8 mouse cellular contexts compared by ENCODE assay signal in the genomic region with DNA sequence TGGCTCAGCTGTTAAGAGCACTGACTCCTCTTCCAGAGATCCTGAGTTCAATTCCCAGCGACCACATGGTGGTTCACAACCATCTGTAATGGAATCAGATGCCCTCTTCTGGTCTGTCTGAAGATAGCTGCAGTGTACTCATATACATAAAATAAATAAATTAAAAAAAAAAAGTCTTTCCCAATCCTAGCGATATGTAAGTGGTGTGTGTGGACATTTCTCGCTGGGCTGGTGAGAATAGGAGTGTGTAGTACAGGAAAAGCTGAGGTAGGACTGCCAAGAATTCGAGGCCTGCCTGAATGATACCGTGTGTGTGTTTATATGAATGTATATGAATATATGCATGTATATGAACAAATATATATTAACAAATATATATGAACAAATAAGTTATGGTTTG. TPM values are rescaled to one million over a fixed set of nuclear protein-coding genes. Genes with fewer than 3 reads are reported as not detected.
A peak's percentile ranks its signal among the peaks of the same experiment; 100 is the strongest.
DNase-seq lines count a peak whose midpoint lies in the region; ATAC-seq and TF ChIP-seq lines count a peak whose summit lies in the region.

No protein-coding gene starts in this region.

- H3K27me3 ChIP-seq in kidney, embryonic 16.5 days (ENCODE audit: insufficient read depth, low read length) = no peaks in the 10 kb centered on the region
- no peaks in the 10 kb centered on the region for H3K27me3 ChIP-seq in embryonic facial prominence, embryonic 13.5 days
- no peaks in the 10 kb centered on the region for H3K27me3 ChIP-seq in hindbrain, postnatal 0 days (ENCODE audit: insufficient read depth, low read length)
- H3K27me3 ChIP-seq in neural tube, embryonic 12.5 days (replicated peaks) = no peaks in the 10 kb centered on the region

- H3K9me3 ChIP-seq in kidney, embryonic 16.5 days (ENCODE audit: low read length) = no peaks in the 10 kb centered on the region
- no peaks in the 10 kb centered on the region for H3K9me3 ChIP-seq in embryonic facial prominence, embryonic 13.5 days
- no peaks in the 10 kb centered on the region for H3K9me3 ChIP-seq in hindbrain, postnatal 0 days (ENCODE audit: low read length)
- H3K9me3 ChIP-seq in neural tube, embryonic 12.5 days = no peaks in the 10 kb centered on the region

- intact Hi-C loops in gastrocnemius, postnatal 36 days (cut with DNase I) = no loop called here

- H3K27ac ChIP-seq in kidney, embryonic 16.5 days (ENCODE audit: low read length) = no peak overlapping the region
- no peak overlapping the region for H3K27ac ChIP-seq in embryonic facial prominence, embryonic 13.5 days
- no peak overlapping the region for H3K27ac ChIP-seq in hindbrain, postnatal 0 days
- H3K27ac ChIP-seq in neural tube, embryonic 12.5 days = no peak overlapping the region

- H3K4me2 ChIP-seq in kidney, embryonic 16.5 days (replicated peaks; ENCODE audit: low read depth, low read length) = peak overlapping the region; percentile 80
- H3K4me2 ChIP-seq in embryonic facial prominence, embryonic 13.5 days = peak overlapping the region; percentile 67
- H3K4me2 ChIP-seq in hindbrain, postnatal 0 days (ENCODE audit: low read depth, low read length) = peak overlapping the region; percentile 75
- H3K4me2 ChIP-seq in neural tube, embryonic 12.5 days (replicated peaks) = peak overlapping the region; percentile 72; the same call in 1 of the 2 replicates

- no peak for ATAC-seq in kidney, embryonic 16.5 days (ENCODE audit: low FRiP score, low TSS enrichment)
- ATAC-seq in embryonic facial prominence, embryonic 13.5 days (ENCODE audit: insufficient number of reproducible peaks, insufficient read depth, low FRiP score, low TSS enrichment, low read depth) = no peak
- ATAC-seq in hindbrain, postnatal 0 days = no peak
- ATAC-seq in neural tube, embryonic 12.5 days (ENCODE audit: low FRiP score, low read depth) = no peak

- 58% methylated on average over 5 of the region's 5 CpGs for WGBS in kidney, embryonic 16.5 days
- 50% methylated on average over 5 of the region's 5 CpGs for WGBS in embryonic facial prominence, embryonic 13.5 days
- 47% methylated on average over 5 of the region's 5 CpGs for WGBS in hindbrain, postnatal 0 days
- WGBS in neural tube, embryonic 12.5 days = 55% methylated on average over 5 of the region's 5 CpGs

- H3K4me1 ChIP-seq in kidney, embryonic 16.5 days (ENCODE audit: insufficient read depth, low read length) = peaks cover 32% of the 10 kb centered on the region; the same call in 1 of the 2 replicates
- H3K4me1 ChIP-seq in embryonic facial prominence, embryonic 13.5 days = peaks cover 17% of the 10 kb centered on the region
- H3K4me1 ChIP-seq in hindbrain, postnatal 0 days (ENCODE audit: insufficient read depth, low read length) = peaks cover 5% of the 10 kb centered on the region; the same call in 1 of the 2 replicates
- H3K4me1 ChIP-seq in neural tube, embryonic 12.5 days = peaks cover 17% of the 10 kb centered on the region

- H3K4me3 ChIP-seq in kidney, embryonic 16.5 days (ENCODE audit: low read length) = no peak overlapping the region
- no peak overlapping the region for H3K4me3 ChIP-seq in embryonic facial prominence, embryonic 13.5 days
- H3K4me3 ChIP-seq in hindbrain, postnatal 0 days (ENCODE audit: low read length) = peak overlapping the region; percentile 69
- no peak overlapping the region for H3K4me3 ChIP-seq in neural tube, embryonic 12.5 days

- H3K9ac ChIP-seq in kidney, embryonic 16.5 days (replicated peaks; ENCODE audit: low read length) = no peak overlapping the region
- no peak overlapping the region for H3K9ac ChIP-seq in embryonic facial prominence, embryonic 13.5 days
- peak overlapping the region; percentile 66; the same call in 1 of the 2 replicates for H3K9ac ChIP-seq in hindbrain, postnatal 0 days (replicated peaks; ENCODE audit: low read length)
- no peak overlapping the region for H3K9ac ChIP-seq in neural tube, embryonic 12.5 days

- DNase-seq in kidney, postnatal 25 days = no peak
- DNase-seq in hindbrain, postnatal 0 days (ENCODE audit: low spot score) = no peak
- DNase-seq in thymus, postnatal 36 days = no peak
- no peak for DNase-seq in MN1 (ENCODE audit: low spot score)
- no peak for DNase-seq in gastrocnemius, postnatal 36 days

- H3K36me3 ChIP-seq in kidney, embryonic 16.5 days (ENCODE audit: insufficient read depth, low read length) = peaks cover 6% of the 10 kb centered on the region; the same call in 1 of the 2 replicates
- peaks cover 10% of the 10 kb centered on the region for H3K36me3 ChIP-seq in embryonic facial prominence, embryonic 13.5 days
- H3K36me3 ChIP-seq in hindbrain, postnatal 0 days (ENCODE audit: insufficient read depth, low read length) = peaks cover 6% of the 10 kb centered on the region; the same call in 1 of the 2 replicates
- H3K36me3 ChIP-seq in neural tube, embryonic 12.5 days = peaks cover 9% of the 10 kb centered on the region

- TF ChIP-seq CTCF in hindbrain, postnatal 0 days (IDR thresholded peaks at IDR 0.05; ENCODE audit: low read depth) = 0 out of 2 replicates have a peak, but pooled peaks have one; percentile 2

RNA-seq across cellular contexts. Expression of gene Bpnt1, which starts 0.6 kb away (rescaled TPM):
- 56.4 and 65.5 TPM in 2 replicates for polyA plus RNA-seq in kidney, embryonic 16.5 days (2015; fragmentation: Nextera tagmentation; extraction: Ambion mirVana)
- polyA plus RNA-seq in embryonic facial prominence, embryonic 13.5 days (2015; fragmentation: Nextera tagmentation; extraction: Ambion mirVana) = 21.8 and 23.5 TPM in 2 replicates
- 77.1 and 89.5 TPM in 2 replicates for total RNA-seq in hindbrain, postnatal 0 days (2014; rRNA removed)
- polyA plus RNA-seq in hindbrain, postnatal 0 days (2015; fragmentation: Nextera tagmentation; extraction: Ambion mirVana) = 69.9 and 72.5 TPM in 2 replicates
- 40.5 and 41.2 TPM in 2 replicates for polyA plus RNA-seq in neural tube, embryonic 12.5 days (2016; fragmentation: Nextera tagmentation; extraction: Ambion mirVana)
- total RNA-seq in gastrocnemius, postnatal 36 days (2021) = 10 to 100 TPM; 13.2 to 15.0 TPM

RNA-seq across cellular contexts. Expression of gene Iars2, which starts 2.2 kb away (rescaled TPM):
- polyA plus RNA-seq in kidney, embryonic 16.5 days (2015; fragmentation: Nextera tagmentation; extraction: Ambion mirVana) = 34.2 and 35.2 TPM in 2 replicates
- polyA plus RNA-seq in embryonic facial prominence, embryonic 13.5 days (2015; fragmentation: Nextera tagmentation; extraction: Ambion mirVana) = 23.3 and 27.4 TPM in 2 replicates
- total RNA-seq in hindbrain, postnatal 0 days (2014; rRNA removed) = 36.9 and 39.0 TPM in 2 replicates
- 18.8 TPM in 2 replicates for polyA plus RNA-seq in hindbrain, postnatal 0 days (2015; fragmentation: Nextera tagmentation; extraction: Ambion mirVana)
- 20.9 and 25.5 TPM in 2 replicates for polyA plus RNA-seq in neural tube, embryonic 12.5 days (2016; fragmentation: Nextera tagmentation; extraction: Ambion mirVana)
- 10 to 100 TPM; 36.6 to 38.9 TPM for total RNA-seq in gastrocnemius, postnatal 36 days (2021)

RNA-seq across cellular contexts. Expression of gene Eprs, which starts 31.5 kb away (rescaled TPM):
- 137 TPM in 2 replicates for polyA plus RNA-seq in kidney, embryonic 16.5 days (2015; fragmentation: Nextera tagmentation; extraction: Ambion mirVana)
- polyA plus RNA-seq in embryonic facial prominence, embryonic 13.5 days (2015; fragmentation: Nextera tagmentation; extraction: Ambion mirVana) = 151 and 161 TPM in 2 replicates
- total RNA-seq in hindbrain, postnatal 0 days (2014; rRNA removed) = 66.0 and 69.5 TPM in 2 replicates
- polyA plus RNA-seq in hindbrain, postnatal 0 days (2015; fragmentation: Nextera tagmentation; extraction: Ambion mirVana) = 135 and 138 TPM in 2 replicates
- 130 and 143 TPM in 2 replicates for polyA plus RNA-seq in neural tube, embryonic 12.5 days (2016; fragmentation: Nextera tagmentation; extraction: Ambion mirVana)
- total RNA-seq in gastrocnemius, postnatal 36 days (2021) = 100 to 1,000 TPM; 129 to 141 TPM
